Mouse (Mus musculus): ENCODE data around the gene Rnf216. TPM values are rescaled to one million over a fixed set of nuclear protein-coding genes. Genes with fewer than 3 reads are reported as not detected.

The Rnf216 gene
- total and polyA plus RNA-seq, 3 experiments = 16.4 to 123 (median 30.8) TPM

DNA sequence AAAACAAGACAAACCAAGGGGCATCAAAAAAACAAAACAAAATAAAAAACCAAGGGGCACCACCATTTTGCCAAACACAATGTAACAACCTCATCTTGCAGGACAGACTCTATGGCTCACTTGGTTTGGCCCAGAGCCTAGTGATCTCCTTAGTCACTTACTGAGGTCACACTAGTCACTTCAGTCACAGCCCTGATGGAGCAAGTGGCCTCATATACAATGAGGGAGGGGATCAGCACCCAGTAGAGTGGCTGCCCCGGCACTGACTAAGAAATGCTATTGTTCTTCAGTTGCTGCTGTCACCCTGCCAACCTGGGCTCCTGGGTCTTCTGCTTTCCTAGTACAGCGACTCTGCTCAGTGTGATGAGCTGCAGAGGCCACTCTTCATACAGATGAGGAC lies 68.9 kb downstream of the Rnf216 start:
- peaks cover 0 to 9% of the 10 kb centered on the region in 2 experiments; a peak in 1 of 4 replicates for H3K36me3 ChIP-seq (ENCODE audit: control insufficient read depth in 1 of 2, insufficient read depth in 2 of 2, low read length in 2 of 2)
- no peaks in the 10 kb centered on the region for H3K27me3 ChIP-seq (ENCODE audit: control insufficient read depth in 1 of 2, insufficient read depth in 2 of 2, low read length in 2 of 2)
- no peak overlapping the region for H3K27ac ChIP-seq (ENCODE audit: control insufficient read depth, low read depth, low read length)
- H3K4me1 ChIP-seq (ENCODE audit: control insufficient read depth in 1 of 2, insufficient read depth in 2 of 2, low read length in 2 of 2) = no peaks in the 10 kb centered on the region
- H3K9ac ChIP-seq (ENCODE audit: control insufficient read depth, low read depth, low read length, poor library complexity, severe bottlenecking) = no peak overlapping the region
- no peak overlapping the region for H3K4me3 ChIP-seq (ENCODE audit: control insufficient read depth in 1 of 2, insufficient read depth in 1 of 2, low read depth in 2 of 2, low read length in 2 of 2)
- H3K79me2 ChIP-seq (ENCODE audit: control insufficient read depth, insufficient read depth, low read length, poor library complexity) = no peaks in the 10 kb centered on the region
- peak; percentile 30 for DNase-seq (ENCODE audit: low read depth, low spot score)
- no peak for TF ChIP-seq MAX (IDR thresholded peaks at IDR 0.05; ENCODE audit: low read length)
- TF ChIP-seq TBP (IDR thresholded peaks at IDR 0.05; ENCODE audit: low read depth, low read length) = no peak
- TF ChIP-seq BHLHE40 (IDR thresholded peaks at IDR 0.05; ENCODE audit: borderline replicate concordance, low read depth, low read length) = no peak
- no peak for TF ChIP-seq USF2 (IDR thresholded peaks at IDR 0.05; ENCODE audit: borderline replicate concordance in 1 of 2, insufficient read depth in 1 of 2, low read depth in 1 of 2, low read length in 2 of 2)
- no peak for TF ChIP-seq NRF1 (IDR thresholded peaks at IDR 0.05; ENCODE audit: insufficient read depth, low read depth, low read length, poor library complexity, severe bottlenecking)
- TF ChIP-seq MAZ (IDR thresholded peaks at IDR 0.05; ENCODE audit: low read depth, low read length) = no peak
- TF ChIP-seq CHD1 (IDR thresholded peaks at IDR 0.05; ENCODE audit: low read depth, low read length) = no peak
- TF ChIP-seq MAFK (IDR thresholded peaks at IDR 0.05; ENCODE audit: borderline replicate concordance, low read depth, low read length) = no peak
- TF ChIP-seq GATA1 (IDR thresholded peaks at IDR 0.05; ENCODE audit: low read depth, low read length) = no peak
- TF ChIP-seq ETS1 (IDR thresholded peaks at IDR 0.05; ENCODE audit: low read depth, low read length) = no peak
- TF ChIP-seq CTCF (IDR thresholded peaks at IDR 0.05 in 2 of 3, conservative IDR thresholded peaks at IDR 0.05 in 1 of 3; ENCODE audit: control insufficient read depth in 1 of 3, insufficient read depth in 1 of 3, low read depth in 2 of 3, low read length in 3 of 3, poor library complexity in 1 of 3, severe bottlenecking in 1 of 3) = no peak
- no peak for TF ChIP-seq ZC3H11A (IDR thresholded peaks at IDR 0.05; ENCODE audit: low read depth, low read length)
- no peak for TF ChIP-seq SMC3 (IDR thresholded peaks at IDR 0.05; ENCODE audit: low read depth, low read length)
- H3K9me3 ChIP-seq (replicated peaks; ENCODE audit: insufficient read depth, low read length) = no peaks in the 10 kb centered on the region

DNA sequence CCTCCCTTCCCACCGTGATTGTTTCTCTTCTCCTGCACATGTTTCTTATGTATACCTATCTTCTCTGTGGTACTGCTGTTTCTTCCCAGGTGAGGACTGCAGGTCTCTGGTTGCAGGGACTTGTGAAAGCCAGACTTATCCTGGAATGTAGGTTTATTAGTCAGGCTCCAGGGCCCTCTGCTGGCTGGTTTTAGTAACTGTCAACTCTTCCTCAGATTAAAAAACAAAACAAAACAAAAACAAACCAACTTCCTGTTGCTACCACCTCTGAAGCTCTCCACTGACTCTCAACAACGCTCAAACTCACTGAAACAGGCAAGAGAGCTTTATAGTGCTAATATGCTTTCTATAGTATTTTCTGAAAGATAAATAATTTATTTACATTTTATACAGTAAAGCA lies 69.5 kb downstream of the Rnf216 start:
- H3K79me2 ChIP-seq (ENCODE audit: control insufficient read depth, insufficient read depth, low read length, poor library complexity) = no peaks in the 10 kb centered on the region
- DNase-seq (ENCODE audit: low read depth, low spot score) = peak; percentile 56
- no peak overlapping the region for H3K9ac ChIP-seq (ENCODE audit: control insufficient read depth, low read depth, low read length, poor library complexity, severe bottlenecking)
- TF ChIP-seq POLR2AphosphoS2 (IDR thresholded peaks at IDR 0.05; ENCODE audit: low read length) = no peak
- TF ChIP-seq TCF12 (IDR thresholded peaks at IDR 0.05; ENCODE audit: low read depth, low read length) = no peak
- no peak for TF ChIP-seq EP300 (IDR thresholded peaks at IDR 0.05; ENCODE audit: low read depth in 1 of 2, low read length in 2 of 2)
- TF ChIP-seq RAD21 (IDR thresholded peaks at IDR 0.05; ENCODE audit: low read depth, low read length) = peak; percentile 44
- no peak for TF ChIP-seq GABPA (IDR thresholded peaks at IDR 0.05; ENCODE audit: low read depth, low read length)
- TF ChIP-seq MAFK (IDR thresholded peaks at IDR 0.05; ENCODE audit: borderline replicate concordance, low read depth, low read length) = no peak
- TF ChIP-seq CTCF (IDR thresholded peaks at IDR 0.05 in 2 of 3, conservative IDR thresholded peaks at IDR 0.05 in 1 of 3; ENCODE audit: control insufficient read depth in 1 of 3, insufficient read depth in 1 of 3, low read depth in 2 of 3, low read length in 3 of 3, poor library complexity in 1 of 3, severe bottlenecking in 1 of 3) = peak in 2 of 3 experiments; percentile 54 to 57; a peak in 4 of 6 replicates
- no peak for TF ChIP-seq USF2 (IDR thresholded peaks at IDR 0.05; ENCODE audit: borderline replicate concordance in 1 of 2, insufficient read depth in 1 of 2, low read depth in 1 of 2, low read length in 2 of 2)
- no peak for TF ChIP-seq MYB (IDR thresholded peaks at IDR 0.05; ENCODE audit: low read depth, low read length)
- no peak for TF ChIP-seq ETS1 (IDR thresholded peaks at IDR 0.05; ENCODE audit: low read depth, low read length)
- TF ChIP-seq CHD2 (IDR thresholded peaks at IDR 0.05; ENCODE audit: low read length) = no peak
- TF ChIP-seq MAZ (IDR thresholded peaks at IDR 0.05; ENCODE audit: low read depth, low read length) = no peak
- peak; percentile 46 for TF ChIP-seq SMC3 (IDR thresholded peaks at IDR 0.05; ENCODE audit: low read depth, low read length)
- H3K4me3 ChIP-seq (ENCODE audit: control insufficient read depth in 1 of 2, insufficient read depth in 1 of 2, low read depth in 2 of 2, low read length in 2 of 2) = no peak overlapping the region
- no peaks in the 10 kb centered on the region for H3K27me3 ChIP-seq (ENCODE audit: control insufficient read depth in 1 of 2, insufficient read depth in 2 of 2, low read length in 2 of 2)
- no peaks in the 10 kb centered on the region for H3K9me3 ChIP-seq (replicated peaks; ENCODE audit: insufficient read depth, low read length)
- H3K36me3 ChIP-seq (ENCODE audit: control insufficient read depth in 1 of 2, insufficient read depth in 2 of 2, low read length in 2 of 2) = peaks cover 0 to 8% of the 10 kb centered on the region in 2 experiments; a peak in 1 of 4 replicates
- H3K27ac ChIP-seq (ENCODE audit: control insufficient read depth, low read depth, low read length) = no peak overlapping the region
- peaks cover 0 to 1% of the 10 kb centered on the region in 2 experiments; a peak in 1 of 4 replicates for H3K4me1 ChIP-seq (ENCODE audit: control insufficient read depth in 1 of 2, insufficient read depth in 2 of 2, low read length in 2 of 2)
